Mouse (Mus musculus): ENCODE data around the gene Ptprt. TPM values are rescaled to one million over a fixed set of nuclear protein-coding genes. Genes with fewer than 3 reads are reported as not detected.
A peak's percentile ranks its signal among the peaks of the same experiment; 100 is the strongest.

The Ptprt gene
- total and polyA plus RNA-seq, 3 experiments = 0.02 to 0.36 (median 0.08) TPM

GRCm38 (mm10) chr2:162581651-162582050 lies 79.3 kb downstream of the Ptprt start:
- H3K9ac ChIP-seq (ENCODE audit: low read depth, low read length) = peak overlapping the region; percentile 59
- H3K79me2 ChIP-seq (replicated peaks; ENCODE audit: control insufficient read depth, insufficient read depth, low read length) = no peaks in the 10 kb centered on the region
- DNase-seq = peak; percentile 18 to 46
- WGBS = 27% methylated on average over 4 of the region's 4 CpGs
- TF ChIP-seq CTCF (IDR thresholded peaks at IDR 0.05) (no peak), EP300 (IDR thresholded peaks at IDR 0.05; ENCODE audit: insufficient read depth, low read depth, low read length) (peak; percentile 61; the same call in 1 of the 2 replicates), POLR2A (IDR thresholded peaks at IDR 0.05; ENCODE audit: insufficient read depth, low read depth, low read length) (peak; percentile 45; the same call in 1 of the 2 replicates)
- H3K27ac ChIP-seq = peak overlapping the region; percentile 84
- H3K4me3 ChIP-seq = no peak overlapping the region
- H3K27me3 ChIP-seq (ENCODE audit: control insufficient read depth, insufficient read depth, low read length) = no peaks in the 10 kb centered on the region
- no peaks in the 10 kb centered on the region for H3K4me1 ChIP-seq (ENCODE audit: control insufficient read depth, insufficient read depth, low read length)
- intact Hi-C loops (cut with DNase I) = no loop called here
- H3K36me3 ChIP-seq (ENCODE audit: control insufficient read depth, insufficient read depth, low read length) = no peaks in the 10 kb centered on the region; the same call in 1 of the 2 replicates

DNA sequence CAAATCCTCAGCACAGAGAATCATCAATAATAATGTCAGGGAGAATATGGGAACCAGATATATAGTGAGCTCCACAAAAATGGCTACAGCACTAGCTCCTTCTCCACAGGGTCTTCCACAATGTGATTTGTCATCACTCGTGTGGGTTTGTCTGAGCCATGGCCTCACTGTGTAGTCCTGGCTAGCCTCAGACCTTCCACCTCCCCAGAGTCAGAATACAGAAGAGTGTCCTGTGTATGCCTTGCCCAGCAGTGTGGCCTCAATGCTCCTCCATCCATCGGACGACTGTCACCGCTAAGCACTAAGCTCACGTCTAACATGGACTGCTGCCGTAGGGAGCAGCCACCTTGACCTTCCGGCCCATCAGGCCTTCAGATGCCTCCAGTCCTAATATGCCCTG lies 83.1 kb downstream of the Ptprt start:
- no peak for TF ChIP-seq CTCF (IDR thresholded peaks at IDR 0.05)
- no peak for TF ChIP-seq POLR2A (IDR thresholded peaks at IDR 0.05; ENCODE audit: insufficient read depth, low read depth, low read length)
- TF ChIP-seq EP300 (IDR thresholded peaks at IDR 0.05; ENCODE audit: insufficient read depth, low read depth, low read length) = no peak
- DNase-seq = no peak
- WGBS = 91% methylated on average over 7 of the region's 7 CpGs
- Histone ChIP-seq H3K27ac (no peak overlapping the region), H3K79me2 (replicated peaks; ENCODE audit: control insufficient read depth, insufficient read depth, low read length) (no peaks in the 10 kb centered on the region), H3K27me3 (ENCODE audit: control insufficient read depth, insufficient read depth, low read length) (no peaks in the 10 kb centered on the region), H3K4me1 (ENCODE audit: control insufficient read depth, insufficient read depth, low read length) (no peaks in the 10 kb centered on the region), H3K4me3 (no peak overlapping the region), H3K36me3 (ENCODE audit: control insufficient read depth, insufficient read depth, low read length) (no peaks in the 10 kb centered on the region; the same call in 1 of the 2 replicates), H3K9ac (ENCODE audit: low read depth, low read length) (no peak overlapping the region)
- intact Hi-C loops (cut with DNase I) = no loop called here

DNA sequence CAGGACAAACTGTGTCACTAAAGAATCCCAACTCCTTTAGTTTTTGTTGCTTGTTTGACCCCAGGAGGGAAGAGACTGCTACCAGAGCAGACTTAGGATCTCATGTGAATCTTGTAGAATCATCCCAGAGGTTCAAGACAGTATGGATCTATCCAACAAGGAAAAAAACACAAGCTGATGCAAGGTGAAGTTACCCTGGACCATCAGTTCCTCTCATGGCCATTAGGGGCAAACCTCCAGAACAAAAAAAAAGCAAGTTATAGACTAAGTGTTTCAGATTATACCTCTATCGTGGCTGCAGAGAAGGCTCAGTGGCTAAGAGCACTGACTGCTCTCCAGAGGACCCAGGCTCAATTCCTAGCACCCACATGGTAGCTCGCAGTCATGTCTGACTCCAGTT lies 88.1 kb downstream of the Ptprt start:
- DNase-seq = no peak
- no peaks in the 10 kb centered on the region for H3K36me3 ChIP-seq (ENCODE audit: control insufficient read depth, insufficient read depth, low read length)
- H3K4me1 ChIP-seq (ENCODE audit: control insufficient read depth, insufficient read depth, low read length) = no peaks in the 10 kb centered on the region
- no peaks in the 10 kb centered on the region for H3K79me2 ChIP-seq (replicated peaks; ENCODE audit: control insufficient read depth, insufficient read depth, low read length)
- TF ChIP-seq EP300 (IDR thresholded peaks at IDR 0.05; ENCODE audit: insufficient read depth, low read depth, low read length) = no peak
- peak; percentile 15; the same call in 1 of the 2 replicates for TF ChIP-seq CTCF (IDR thresholded peaks at IDR 0.05)
- H3K4me3 ChIP-seq = no peak overlapping the region
- no peaks in the 10 kb centered on the region for H3K27me3 ChIP-seq (ENCODE audit: control insufficient read depth, insufficient read depth, low read length)
- H3K9ac ChIP-seq (ENCODE audit: low read depth, low read length) = no peak overlapping the region
- intact Hi-C loops (cut with DNase I) = no loop called here
- 59% methylated on average over 2 of the region's 2 CpGs for WGBS
- H3K27ac ChIP-seq = no peak overlapping the region

DNA sequence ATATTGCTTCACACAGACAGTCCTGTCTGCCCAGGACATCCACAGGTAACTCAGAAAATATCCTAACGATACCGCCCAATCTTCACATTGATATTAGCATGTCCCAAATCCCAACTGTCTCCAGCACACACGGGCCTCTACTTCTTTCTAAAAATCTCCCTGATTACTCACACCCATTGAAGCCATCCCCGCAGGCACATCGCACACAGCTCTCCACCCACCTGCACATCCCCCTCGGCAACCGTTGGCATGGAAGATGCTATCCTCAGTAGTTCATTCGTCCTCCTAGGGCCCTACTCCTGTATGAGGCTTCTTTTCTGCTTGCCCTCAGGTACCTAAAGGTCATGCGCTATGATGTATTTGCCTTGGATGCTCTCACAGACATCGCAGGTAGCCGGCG lies 89.9 kb downstream of the Ptprt start:
- Histone ChIP-seq H3K27ac (no peak overlapping the region), H3K4me3 (no peak overlapping the region), H3K36me3 (ENCODE audit: control insufficient read depth, insufficient read depth, low read length) (no peaks in the 10 kb centered on the region), H3K9ac (ENCODE audit: low read depth, low read length) (no peak overlapping the region), H3K79me2 (replicated peaks; ENCODE audit: control insufficient read depth, insufficient read depth, low read length) (no peaks in the 10 kb centered on the region), H3K27me3 (ENCODE audit: control insufficient read depth, insufficient read depth, low read length) (no peaks in the 10 kb centered on the region), H3K4me1 (ENCODE audit: control insufficient read depth, insufficient read depth, low read length) (no peaks in the 10 kb centered on the region)
- no peak for TF ChIP-seq POLR2A (IDR thresholded peaks at IDR 0.05; ENCODE audit: insufficient read depth, low read depth, low read length)
- no peak for TF ChIP-seq EP300 (IDR thresholded peaks at IDR 0.05; ENCODE audit: insufficient read depth, low read depth, low read length)
- TF ChIP-seq CTCF (IDR thresholded peaks at IDR 0.05) = no peak
- 89% methylated on average over 12 of the region's 12 CpGs for WGBS
- intact Hi-C loops (cut with DNase I) = no loop called here
- DNase-seq = no peak

DNA sequence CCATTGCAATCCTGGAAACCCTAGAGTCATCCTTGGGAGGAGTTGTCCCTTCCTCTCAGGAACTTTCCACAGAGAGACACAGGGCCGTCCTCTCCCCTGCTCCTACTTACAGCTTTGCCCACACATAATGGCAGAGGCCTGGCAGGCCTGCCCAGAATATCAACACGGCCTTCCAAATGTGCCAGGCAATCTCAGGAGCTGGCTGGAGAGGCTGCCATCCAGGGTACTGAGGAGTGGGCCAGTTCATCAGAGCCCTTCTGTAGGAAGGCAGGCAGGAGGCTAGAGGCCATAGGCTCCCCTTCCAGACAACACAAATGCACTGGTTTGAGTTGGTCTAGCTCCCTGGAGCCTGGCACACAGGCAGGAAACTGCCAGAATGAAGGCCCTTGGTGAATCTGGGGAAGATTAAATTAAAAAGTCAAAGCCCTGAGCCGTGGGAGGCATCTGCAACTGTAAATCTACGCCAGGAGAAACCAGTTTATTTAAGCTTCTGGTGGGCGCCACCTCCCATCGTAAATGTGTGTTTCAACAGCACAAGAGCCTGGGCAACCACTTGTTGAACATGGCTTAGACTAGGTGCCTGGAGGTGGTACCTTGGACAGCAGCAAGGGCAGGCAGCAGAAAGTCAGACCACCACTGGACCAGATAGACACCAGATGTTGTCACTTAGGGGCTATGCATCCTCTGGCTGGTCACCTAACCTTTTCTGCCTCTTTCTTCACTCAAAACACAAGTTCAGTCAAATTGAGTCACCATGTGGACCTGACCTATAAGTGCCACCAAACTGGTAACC lies 92.4 kb downstream of the Ptprt start:
- Histone ChIP-seq H3K4me3 (no peak overlapping the region), H3K4me1 (ENCODE audit: control insufficient read depth, insufficient read depth, low read length) (no peaks in the 10 kb centered on the region), H3K9ac (ENCODE audit: low read depth, low read length) (no peak overlapping the region), H3K79me2 (replicated peaks; ENCODE audit: control insufficient read depth, insufficient read depth, low read length) (no peaks in the 10 kb centered on the region), H3K27ac (no peak overlapping the region), H3K27me3 (ENCODE audit: control insufficient read depth, insufficient read depth, low read length) (no peaks in the 10 kb centered on the region), H3K36me3 (ENCODE audit: control insufficient read depth, insufficient read depth, low read length) (no peaks in the 10 kb centered on the region)
- intact Hi-C loops (cut with DNase I) = no loop called here
- TF ChIP-seq EP300 (IDR thresholded peaks at IDR 0.05; ENCODE audit: insufficient read depth, low read depth, low read length) = no peak
- no peak for TF ChIP-seq CTCF (IDR thresholded peaks at IDR 0.05)
- no peak for TF ChIP-seq POLR2A (IDR thresholded peaks at IDR 0.05; ENCODE audit: insufficient read depth, low read depth, low read length)
- WGBS = 64% methylated on average over 6 of the region's 6 CpGs
- DNase-seq = no peak

- TF ChIP-seq POLR2A (IDR thresholded peaks at IDR 0.05; ENCODE audit: insufficient read depth, low read depth, low read length) (no peak), EP300 (IDR thresholded peaks at IDR 0.05; ENCODE audit: insufficient read depth, low read depth, low read length) (no peak), CTCF (IDR thresholded peaks at IDR 0.05) (no peak)
- Histone ChIP-seq H3K79me2 (replicated peaks; ENCODE audit: control insufficient read depth, insufficient read depth, low read length) (no peaks in the 10 kb centered on the region), H3K36me3 (ENCODE audit: control insufficient read depth, insufficient read depth, low read length) (no peaks in the 10 kb centered on the region), H3K9ac (ENCODE audit: low read depth, low read length) (no peak overlapping the region), H3K27ac (no peak overlapping the region), H3K4me1 (ENCODE audit: control insufficient read depth, insufficient read depth, low read length) (no peaks in the 10 kb centered on the region), H3K27me3 (ENCODE audit: control insufficient read depth, insufficient read depth, low read length) (no peaks in the 10 kb centered on the region), H3K4me3 (no peak overlapping the region)
- WGBS = 79% methylated on average over 8 of the region's 8 CpGs
- intact Hi-C loops (cut with DNase I) = no loop called here
- no peak for DNase-seq
Measured at GRCm38 (mm10) chr2:162548312-162548711, 112.6 kb downstream of the Ptprt start.

All from heart, adult 2 months (tissue).